8 mouse cellular contexts compared by ENCODE assay signal in genomic region chr9:106970742-106971141, GRCm38 (mm10).
DNase-seq lines count a peak whose midpoint lies in the region; ATAC-seq and TF ChIP-seq lines count a peak whose summit lies in the region.

No protein-coding gene starts in this region.

- H3K4me2 ChIP-seq in heart, postnatal 0 days (ENCODE audit: low read depth, low read length): no peak overlapping the region
- H3K4me2 ChIP-seq in heart, embryonic 12.5 days: no peak overlapping the region
- no peak overlapping the region for H3K4me2 ChIP-seq in midbrain, embryonic 14.5 days (ENCODE audit: low read length)
- no peak overlapping the region for H3K4me2 ChIP-seq in midbrain, embryonic 16.5 days (ENCODE audit: low read length)
- H3K4me2 ChIP-seq in limb, embryonic 11.5 days (ENCODE audit: low read depth, severe bottlenecking): no peak overlapping the region

- no peaks in the 10 kb centered on the region for H3K27me3 ChIP-seq in heart, postnatal 0 days (ENCODE audit: control insufficient read depth, insufficient read depth, low read length)
- H3K27me3 ChIP-seq in heart, embryonic 12.5 days (replicated peaks): peaks cover 7% of the 10 kb centered on the region
- no peaks in the 10 kb centered on the region for H3K27me3 ChIP-seq in midbrain, embryonic 14.5 days (ENCODE audit: control insufficient read depth, insufficient read depth, low read length)
- no peaks in the 10 kb centered on the region for H3K27me3 ChIP-seq in midbrain, embryonic 16.5 days (ENCODE audit: control insufficient read depth, insufficient read depth, low read depth, low read length)
- no peaks in the 10 kb centered on the region for H3K27me3 ChIP-seq in limb, embryonic 11.5 days (ENCODE audit: control insufficient read depth, insufficient read depth, low read length)

- H3K4me1 ChIP-seq in heart, postnatal 0 days (ENCODE audit: control insufficient read depth, insufficient read depth): no peaks in the 10 kb centered on the region
- H3K4me1 ChIP-seq in heart, embryonic 12.5 days (replicated peaks): no peaks in the 10 kb centered on the region
- no peaks in the 10 kb centered on the region for H3K4me1 ChIP-seq in midbrain, embryonic 14.5 days (ENCODE audit: control insufficient read depth, insufficient read depth, low read length)
- H3K4me1 ChIP-seq in midbrain, embryonic 16.5 days (ENCODE audit: control insufficient read depth, insufficient read depth, low read length): no peaks in the 10 kb centered on the region
- no peaks in the 10 kb centered on the region for H3K4me1 ChIP-seq in limb, embryonic 11.5 days (ENCODE audit: control insufficient read depth, insufficient read depth, low read length)

- H3K9me3 ChIP-seq in heart, postnatal 0 days (replicated peaks; ENCODE audit: control insufficient read depth, low read length): no peaks in the 10 kb centered on the region
- no peaks in the 10 kb centered on the region for H3K9me3 ChIP-seq in heart, embryonic 12.5 days (replicated peaks)
- no peaks in the 10 kb centered on the region for H3K9me3 ChIP-seq in midbrain, embryonic 14.5 days (ENCODE audit: control insufficient read depth, low read length)
- no peaks in the 10 kb centered on the region for H3K9me3 ChIP-seq in midbrain, embryonic 16.5 days (replicated peaks; ENCODE audit: control insufficient read depth, low read length, poor library complexity, severe bottlenecking)
- no peaks in the 10 kb centered on the region for H3K9me3 ChIP-seq in limb, embryonic 11.5 days (ENCODE audit: control insufficient read depth, low read length)

- H3K4me3 ChIP-seq in heart, postnatal 0 days (ENCODE audit: low read depth, low read length): no peak overlapping the region
- H3K4me3 ChIP-seq in heart, embryonic 12.5 days: no peak overlapping the region
- no peak overlapping the region for H3K4me3 ChIP-seq in midbrain, embryonic 14.5 days (replicated peaks; ENCODE audit: low read depth, low read length)
- H3K4me3 ChIP-seq in midbrain, embryonic 16.5 days (ENCODE audit: low read depth, low read length): no peak overlapping the region
- no peak overlapping the region for H3K4me3 ChIP-seq in limb, embryonic 11.5 days (ENCODE audit: low read depth, low read length)

- ATAC-seq in heart, postnatal 0 days (ENCODE audit: insufficient read depth, low read depth): no peak
- ATAC-seq in heart, embryonic 12.5 days (ENCODE audit: insufficient number of reproducible peaks, low FRiP score): no peak
- ATAC-seq in midbrain, embryonic 14.5 days (ENCODE audit: low FRiP score, low TSS enrichment): no peak
- ATAC-seq in midbrain, embryonic 16.5 days: no peak
- ATAC-seq in limb, embryonic 11.5 days (ENCODE audit: insufficient number of reproducible peaks, low FRiP score, low TSS enrichment, low read depth): no peak

- 52% methylated on average over 3 of the region's 3 CpGs for WGBS in heart, postnatal 0 days
- 56% methylated on average over 3 of the region's 3 CpGs for WGBS in heart, embryonic 12.5 days
- WGBS in midbrain, embryonic 14.5 days: 67% methylated on average over 3 of the region's 3 CpGs
- WGBS in midbrain, embryonic 16.5 days: 69% methylated on average over 3 of the region's 3 CpGs
- WGBS in limb, embryonic 11.5 days: 65% methylated on average over 3 of the region's 3 CpGs

- no peak for DNase-seq in heart, postnatal 0 days (ENCODE audit: low spot score)
- peak; percentile 74 for DNase-seq in midbrain, embryonic 14.5 days
- peak; percentile 53 for DNase-seq in brain, adult 2 months (ENCODE audit: low read depth, low spot score)
- peak; percentile 35 for DNase-seq in limb, embryonic 11.5 days (ENCODE audit: low spot score)
- no peak for DNase-seq in frontal cortex, postnatal 25 days (ENCODE audit: low spot score in 2 of 2)
- DNase-seq in ovary, postnatal 36 days (ENCODE audit: low spot score): no peak

- no peak overlapping the region for H3K9ac ChIP-seq in heart, postnatal 0 days (replicated peaks; ENCODE audit: low read depth, low read length)
- H3K9ac ChIP-seq in heart, embryonic 12.5 days: no peak overlapping the region
- H3K9ac ChIP-seq in midbrain, embryonic 14.5 days (replicated peaks; ENCODE audit: low read length): no peak overlapping the region
- H3K9ac ChIP-seq in midbrain, embryonic 16.5 days (ENCODE audit: low read depth, low read length): no peak overlapping the region
- no peak overlapping the region for H3K9ac ChIP-seq in limb, embryonic 11.5 days (ENCODE audit: low read length)

- TF ChIP-seq EP300 in heart, postnatal 0 days (IDR thresholded peaks at IDR 0.05; ENCODE audit: low read depth): no peak

- H3K36me3 ChIP-seq in heart, postnatal 0 days (replicated peaks; ENCODE audit: control insufficient read depth, insufficient read depth, low read length): no peaks in the 10 kb centered on the region
- no peaks in the 10 kb centered on the region for H3K36me3 ChIP-seq in heart, embryonic 12.5 days
- H3K36me3 ChIP-seq in midbrain, embryonic 14.5 days (ENCODE audit: control insufficient read depth, insufficient read depth, low read length): peaks cover 16% of the 10 kb centered on the region
- H3K36me3 ChIP-seq in midbrain, embryonic 16.5 days (ENCODE audit: control insufficient read depth, insufficient read depth, low read length): peaks cover 12% of the 10 kb centered on the region
- H3K36me3 ChIP-seq in limb, embryonic 11.5 days (ENCODE audit: control insufficient read depth, insufficient read depth, low read length): no peaks in the 10 kb centered on the region

- H3K27ac ChIP-seq in heart, postnatal 0 days (ENCODE audit: low read depth): no peak overlapping the region
- no peak overlapping the region for H3K27ac ChIP-seq in heart, embryonic 12.5 days (ENCODE audit: poor library complexity, severe bottlenecking)
- no peak overlapping the region for H3K27ac ChIP-seq in midbrain, embryonic 14.5 days (replicated peaks; ENCODE audit: low read depth, low read length)
- no peak overlapping the region for H3K27ac ChIP-seq in midbrain, embryonic 16.5 days (ENCODE audit: low read length)
- H3K27ac ChIP-seq in limb, embryonic 11.5 days (replicated peaks; ENCODE audit: low read depth, low read length): no peak overlapping the region

- peak; percentile 45; the same call in 1 of the 2 replicates for TF ChIP-seq CTCF in heart, postnatal 0 days (IDR thresholded peaks at IDR 0.05; ENCODE audit: low read depth)

Comparison
In these comparisons a context has a peak if more than half of its experiments do, and no peak if none do; other contexts are left out.
1. DNase-seq: peak in midbrain, embryonic 14.5 days (single experiment), brain, adult 2 months (single experiment) and limb, embryonic 11.5 days (single experiment); none in heart, postnatal 0 days (single experiment), frontal cortex, postnatal 25 days (0 of 2) and ovary, postnatal 36 days (single experiment).